Mouse (Mus musculus): ENCODE measurements around the gene Cmtm8. TPM values are rescaled to one million over a fixed set of nuclear protein-coding genes. Genes with fewer than 3 reads are reported as not detected.

Gene Cmtm8
- polyA plus RNA-seq, 1 experiment from 2014 or later, result 80.2 TPM

DNA sequence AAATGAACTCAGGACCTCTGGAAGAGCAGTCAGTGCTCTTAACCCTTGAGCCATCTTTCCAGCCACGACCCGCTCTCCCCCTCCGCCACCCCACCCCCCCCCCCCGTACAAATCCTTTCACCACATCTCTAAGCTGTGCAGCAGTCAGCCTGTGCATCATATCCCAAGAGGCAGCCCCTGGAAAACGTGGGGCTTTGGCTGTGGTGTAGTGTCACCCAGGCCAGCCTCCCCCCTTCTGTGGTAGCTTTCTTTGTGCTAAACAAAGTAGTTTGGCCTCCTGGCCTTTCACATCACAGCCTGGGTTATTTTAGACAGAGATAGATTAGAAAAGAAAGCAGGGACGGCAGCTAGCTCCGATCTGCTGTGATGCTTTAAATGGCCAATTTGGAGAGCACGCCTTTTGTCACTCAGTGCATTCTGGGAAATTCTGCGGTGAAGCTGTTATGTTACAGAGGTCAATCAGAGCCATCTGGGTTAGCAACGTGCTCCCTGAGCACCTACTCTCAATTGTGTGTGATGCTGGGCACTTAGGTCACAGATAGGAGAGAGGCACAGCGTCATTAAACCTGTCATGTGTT, 47.4 kb downstream of the Cmtm8 start:
- Histone ChIP-seq H3K9me3 (ENCODE audit: control insufficient read depth, low read length) (no peaks in the 10 kb centered on the region), H3K4me2 (ENCODE audit: low read depth, low read length) (no peak overlapping the region), H3K4me1 (ENCODE audit: control insufficient read depth, insufficient read depth, low read length) (no peaks in the 10 kb centered on the region), H3K36me3 (ENCODE audit: control insufficient read depth, insufficient read depth, low read length) (no peaks in the 10 kb centered on the region), H3K9ac (ENCODE audit: low read depth, low read length) (no peak overlapping the region), H3K27me3 (replicated peaks; ENCODE audit: control insufficient read depth, insufficient read depth, low read length) (no peaks in the 10 kb centered on the region), H3K4me3 (ENCODE audit: low read length) (no peak overlapping the region), H3K27ac (ENCODE audit: low read length) (no peak overlapping the region)
- no peak for ATAC-seq
- WGBS, result 46% methylated on average over 10 of the region's 11 CpGs

- Histone ChIP-seq H3K27me3 (replicated peaks; ENCODE audit: control insufficient read depth, insufficient read depth, low read length) (no peaks in the 10 kb centered on the region), H3K36me3 (ENCODE audit: control insufficient read depth, insufficient read depth, low read length) (no peaks in the 10 kb centered on the region), H3K9me3 (ENCODE audit: control insufficient read depth, low read length) (no peaks in the 10 kb centered on the region), H3K4me2 (ENCODE audit: low read depth, low read length) (no peak overlapping the region), H3K4me3 (ENCODE audit: low read length) (no peak overlapping the region), H3K9ac (ENCODE audit: low read depth, low read length) (no peak overlapping the region), H3K4me1 (ENCODE audit: control insufficient read depth, insufficient read depth, low read length) (no peaks in the 10 kb centered on the region), H3K27ac (ENCODE audit: low read length) (no peak overlapping the region)
- ATAC-seq, result no peak
- WGBS, result 74% methylated on average over 4 of the region's 4 CpGs
Measured at GRCm38 (mm10) chr9:114794491-114794890, 49.5 kb downstream of the Cmtm8 start.

DNA sequence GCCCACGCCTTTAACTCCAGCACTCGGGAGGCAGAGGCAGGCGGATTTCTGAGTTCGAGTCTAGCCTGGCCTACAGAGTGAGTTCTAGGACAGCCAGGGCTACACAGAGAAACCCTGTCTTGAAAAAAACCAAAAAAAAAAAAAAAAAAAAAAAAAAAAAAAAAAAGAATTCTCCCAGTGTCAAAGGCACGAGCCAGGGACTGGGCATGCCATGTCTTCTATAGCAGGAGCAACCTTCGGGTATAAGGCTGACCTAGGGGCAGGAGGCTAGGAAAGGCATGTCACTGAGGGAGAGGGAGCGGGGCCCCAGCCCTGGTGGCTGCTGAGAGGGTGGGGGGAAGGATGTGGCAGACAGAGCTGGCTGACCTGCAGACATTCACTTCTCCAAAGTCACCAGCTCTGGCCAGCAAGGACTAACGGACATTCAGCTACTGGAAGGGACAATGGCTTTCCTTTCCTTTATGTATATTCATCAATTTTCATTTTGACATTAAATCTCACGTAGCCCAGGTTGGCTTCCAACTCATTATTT, 50.1 kb downstream of the Cmtm8 start:
- Histone ChIP-seq H3K9ac (ENCODE audit: low read depth, low read length) (no peak overlapping the region), H3K4me3 (ENCODE audit: low read length) (no peak overlapping the region), H3K9me3 (ENCODE audit: control insufficient read depth, low read length) (no peaks in the 10 kb centered on the region), H3K4me2 (ENCODE audit: low read depth, low read length) (no peak overlapping the region), H3K4me1 (ENCODE audit: control insufficient read depth, insufficient read depth, low read length) (no peaks in the 10 kb centered on the region), H3K36me3 (ENCODE audit: control insufficient read depth, insufficient read depth, low read length) (no peaks in the 10 kb centered on the region), H3K27ac (ENCODE audit: low read length) (no peak overlapping the region), H3K27me3 (replicated peaks; ENCODE audit: control insufficient read depth, insufficient read depth, low read length) (no peaks in the 10 kb centered on the region)
- WGBS, result 84% methylated on average over 9 of the region's 9 CpGs
- ATAC-seq, result no peak

GRCm38 (mm10) chr9:114789989-114790388, 54.0 kb downstream of the Cmtm8 start:
- no peak overlapping the region for H3K27ac ChIP-seq (ENCODE audit: low read length)
- H3K9me3 ChIP-seq (ENCODE audit: control insufficient read depth, low read length), result no peaks in the 10 kb centered on the region
- no peak for ATAC-seq
- no peak overlapping the region for H3K4me3 ChIP-seq (ENCODE audit: low read length)
- H3K36me3 ChIP-seq (ENCODE audit: control insufficient read depth, insufficient read depth, low read length), result no peaks in the 10 kb centered on the region
- no peak overlapping the region for H3K9ac ChIP-seq (ENCODE audit: low read depth, low read length)
- H3K4me2 ChIP-seq (ENCODE audit: low read depth, low read length), result no peak overlapping the region
- 77% methylated on average over 8 of the region's 8 CpGs for WGBS
- peaks cover 8% of the 10 kb centered on the region; the same call in 1 of the 2 replicates for H3K4me1 ChIP-seq (ENCODE audit: control insufficient read depth, insufficient read depth, low read length)
- no peaks in the 10 kb centered on the region for H3K27me3 ChIP-seq (replicated peaks; ENCODE audit: control insufficient read depth, insufficient read depth, low read length)

DNA sequence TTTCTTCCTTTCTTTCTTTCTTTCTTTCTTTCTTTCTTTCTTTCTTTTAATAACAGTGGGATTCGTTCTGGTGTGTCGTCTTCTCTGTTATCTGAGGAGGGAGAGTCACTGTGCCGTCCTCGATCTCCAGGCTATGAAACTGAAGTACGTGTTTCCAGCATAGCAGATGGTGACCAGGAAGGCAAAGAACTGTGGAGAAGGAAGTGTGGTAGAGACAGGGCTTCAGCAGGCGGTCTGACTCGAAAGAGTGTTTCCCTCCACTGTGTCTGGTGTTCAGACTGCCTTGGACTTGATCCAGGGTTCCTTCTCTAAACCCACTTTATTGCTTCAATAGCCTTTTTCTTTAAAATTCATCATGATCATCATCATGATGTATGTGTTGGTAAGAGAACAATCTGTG, 54.4 kb downstream of the Cmtm8 start:
- H3K4me1 ChIP-seq (ENCODE audit: control insufficient read depth, insufficient read depth, low read length), result peaks cover 8% of the 10 kb centered on the region; the same call in 1 of the 2 replicates
- no peak for ATAC-seq
- no peak overlapping the region for H3K4me2 ChIP-seq (ENCODE audit: low read depth, low read length)
- no peaks in the 10 kb centered on the region for H3K27me3 ChIP-seq (replicated peaks; ENCODE audit: control insufficient read depth, insufficient read depth, low read length)
- H3K27ac ChIP-seq (ENCODE audit: low read length), result no peak overlapping the region
- no peaks in the 10 kb centered on the region for H3K9me3 ChIP-seq (ENCODE audit: control insufficient read depth, low read length)
- 66% methylated on average over 7 of the region's 7 CpGs for WGBS
- H3K4me3 ChIP-seq (ENCODE audit: low read length), result no peak overlapping the region
- H3K9ac ChIP-seq (ENCODE audit: low read depth, low read length), result no peak overlapping the region
- H3K36me3 ChIP-seq (ENCODE audit: control insufficient read depth, insufficient read depth, low read length), result no peaks in the 10 kb centered on the region

GRCm38 (mm10) chr9:114788697-114789096, 55.3 kb downstream of the Cmtm8 start:
- no peak overlapping the region for H3K4me3 ChIP-seq (ENCODE audit: low read length)
- no peaks in the 10 kb centered on the region for H3K9me3 ChIP-seq (ENCODE audit: control insufficient read depth, low read length)
- no peak overlapping the region for H3K9ac ChIP-seq (ENCODE audit: low read depth, low read length)
- no peak overlapping the region for H3K27ac ChIP-seq (ENCODE audit: low read length)
- no peak for ATAC-seq
- H3K4me1 ChIP-seq (ENCODE audit: control insufficient read depth, insufficient read depth, low read length), result peaks cover 8% of the 10 kb centered on the region; the same call in 1 of the 2 replicates
- H3K27me3 ChIP-seq (replicated peaks; ENCODE audit: control insufficient read depth, insufficient read depth, low read length), result no peaks in the 10 kb centered on the region
- 86% methylated on average over 8 of the region's 8 CpGs for WGBS
- no peak overlapping the region for H3K4me2 ChIP-seq (ENCODE audit: low read depth, low read length)
- H3K36me3 ChIP-seq (ENCODE audit: control insufficient read depth, insufficient read depth, low read length), result no peaks in the 10 kb centered on the region

- H3K27me3 ChIP-seq (replicated peaks; ENCODE audit: control insufficient read depth, insufficient read depth, low read length), result no peaks in the 10 kb centered on the region
- H3K9me3 ChIP-seq (ENCODE audit: control insufficient read depth, low read length), result no peaks in the 10 kb centered on the region
- H3K27ac ChIP-seq (ENCODE audit: low read length), result no peak overlapping the region
- ATAC-seq, result no peak
- no peak overlapping the region for H3K4me3 ChIP-seq (ENCODE audit: low read length)
- no peak overlapping the region for H3K4me2 ChIP-seq (ENCODE audit: low read depth, low read length)
- 88% methylated on average over 7 of the region's 7 CpGs for WGBS
- no peaks in the 10 kb centered on the region for H3K36me3 ChIP-seq (ENCODE audit: control insufficient read depth, insufficient read depth, low read length)
- no peak overlapping the region for H3K9ac ChIP-seq (ENCODE audit: low read depth, low read length)
- H3K4me1 ChIP-seq (ENCODE audit: control insufficient read depth, insufficient read depth, low read length), result peaks cover 8% of the 10 kb centered on the region; the same call in 1 of the 2 replicates
Measured at GRCm38 (mm10) chr9:114787716-114788115, 56.2 kb downstream of the Cmtm8 start.

DNA sequence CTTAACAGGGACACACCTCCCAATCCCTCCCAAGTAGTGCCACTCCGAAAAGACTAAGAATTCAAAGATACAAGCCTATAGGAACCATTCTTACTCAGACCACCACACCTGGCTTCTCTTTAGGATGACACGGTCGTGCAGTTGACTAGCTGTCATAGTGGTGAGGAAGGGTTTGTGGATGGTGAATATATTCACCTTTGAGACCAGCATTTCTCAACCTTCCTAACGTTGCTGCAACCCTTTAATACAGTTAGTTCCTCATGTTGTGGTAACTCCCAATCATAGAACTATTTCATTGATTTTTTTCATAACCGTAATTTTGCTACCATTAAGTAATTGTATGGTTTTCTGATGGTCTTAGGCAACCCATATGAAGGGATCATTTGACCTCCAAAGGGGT, 56.8 kb downstream of the Cmtm8 start:
- H3K9ac ChIP-seq (ENCODE audit: low read depth, low read length), result no peak overlapping the region
- H3K9me3 ChIP-seq (ENCODE audit: control insufficient read depth, low read length), result no peaks in the 10 kb centered on the region
- no peak overlapping the region for H3K27ac ChIP-seq (ENCODE audit: low read length)
- 94% methylated on average over 5 of the region's 5 CpGs for WGBS
- no peaks in the 10 kb centered on the region for H3K27me3 ChIP-seq (replicated peaks; ENCODE audit: control insufficient read depth, insufficient read depth, low read length)
- ATAC-seq, result no peak
- H3K4me1 ChIP-seq (ENCODE audit: control insufficient read depth, insufficient read depth, low read length), result peaks cover 10% of the 10 kb centered on the region
- no peak overlapping the region for H3K4me3 ChIP-seq (ENCODE audit: low read length)
- H3K36me3 ChIP-seq (ENCODE audit: control insufficient read depth, insufficient read depth, low read length), result no peaks in the 10 kb centered on the region
- no peak overlapping the region for H3K4me2 ChIP-seq (ENCODE audit: low read depth, low read length)

DNA sequence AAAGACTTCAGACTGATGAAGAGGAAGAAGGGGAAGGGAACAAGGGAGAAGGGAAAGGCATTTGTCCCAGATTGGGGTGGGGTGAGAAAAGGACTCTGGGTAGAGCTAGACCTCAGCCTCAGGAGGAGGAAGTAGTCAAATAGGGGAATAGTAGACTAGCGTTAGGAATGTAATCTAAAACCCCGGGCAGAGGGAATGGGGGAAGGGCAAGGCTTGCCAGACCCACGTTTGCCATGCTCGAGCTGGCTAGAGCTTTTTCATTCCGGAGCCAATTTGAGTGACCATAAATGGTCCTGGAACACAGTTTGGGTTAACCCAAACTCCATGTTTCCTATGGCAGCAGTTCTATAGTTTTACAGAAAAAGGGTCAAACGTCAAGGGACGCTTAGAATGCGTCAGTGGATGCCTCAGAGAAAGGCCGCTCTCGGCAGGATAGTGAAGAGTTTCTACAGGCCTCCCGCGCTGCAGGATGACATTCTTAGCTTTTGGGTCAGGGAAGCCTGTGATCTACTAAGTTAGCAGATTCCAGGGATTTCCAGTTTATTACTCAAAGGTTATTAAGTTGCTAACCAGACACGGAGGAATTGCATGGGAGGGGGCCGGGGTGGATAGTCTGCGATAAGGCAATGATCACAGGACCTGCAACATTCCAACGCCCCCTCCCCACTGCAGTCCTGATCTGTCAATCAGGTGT, 58.4 kb downstream of the Cmtm8 start:
- no peaks in the 10 kb centered on the region for H3K9me3 ChIP-seq (ENCODE audit: control insufficient read depth, low read length)
- no peak for ATAC-seq
- 0 out of 2 replicates have a peak overlapping the region, but pooled peaks have one; percentile 9 for H3K4me2 ChIP-seq (ENCODE audit: low read depth, low read length)
- H3K9ac ChIP-seq (ENCODE audit: low read depth, low read length), result no peak overlapping the region
- H3K36me3 ChIP-seq (ENCODE audit: control insufficient read depth, insufficient read depth, low read length), result no peaks in the 10 kb centered on the region
- peaks cover 14% of the 10 kb centered on the region for H3K4me1 ChIP-seq (ENCODE audit: control insufficient read depth, insufficient read depth, low read length)
- H3K27ac ChIP-seq (ENCODE audit: low read length), result no peak overlapping the region
- H3K4me3 ChIP-seq (ENCODE audit: low read length), result no peak overlapping the region
- no peaks in the 10 kb centered on the region for H3K27me3 ChIP-seq (replicated peaks; ENCODE audit: control insufficient read depth, insufficient read depth, low read length)
- WGBS, result 16% methylated on average over 16 of the region's 16 CpGs
